Mouse (Mus musculus): Measurements from ENCODE around the gene Ccdc12. TPM values are rescaled to one million over a fixed set of nuclear protein-coding genes. Genes with fewer than 3 reads are reported as not detected.

Ccdc12 gene
- total and polyA plus RNA-seq, 3 experiments = 85.2 to 104 (median 97.8) TPM

DNA sequence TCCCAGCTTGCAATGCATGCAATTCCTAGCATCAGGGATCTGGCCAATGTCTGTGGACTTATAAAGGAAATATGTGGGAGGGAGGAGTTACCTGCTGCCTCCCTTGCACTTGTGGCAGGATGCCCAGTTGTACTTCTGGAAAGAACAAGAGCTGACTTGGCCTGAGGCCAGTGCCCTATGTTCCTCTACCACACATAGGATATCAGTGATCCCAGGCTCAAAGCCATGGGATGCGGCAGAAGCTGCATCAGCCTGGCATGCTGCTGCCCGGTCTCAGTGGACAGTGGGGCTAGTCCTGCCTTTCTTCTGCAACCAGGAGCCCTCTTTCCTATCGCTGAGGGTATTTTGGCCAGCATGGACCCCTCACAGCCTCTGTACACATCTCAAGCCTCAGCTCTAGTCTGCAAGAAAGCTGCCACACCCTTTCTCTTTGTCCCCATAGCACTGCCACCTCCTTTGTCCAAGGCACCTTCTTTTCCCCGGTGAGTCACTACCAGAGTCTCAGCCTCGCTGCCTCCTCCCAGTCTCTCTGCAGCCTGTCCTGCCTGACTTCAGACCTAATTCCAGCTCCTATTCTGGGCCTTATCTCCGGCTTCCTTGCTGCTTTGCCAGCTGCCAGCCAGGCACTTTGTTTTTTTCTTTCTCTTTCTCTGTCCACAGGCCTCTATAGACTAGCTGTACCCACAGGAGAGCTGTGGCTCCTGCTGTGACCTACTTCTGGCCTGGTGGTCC, 28.0 kb downstream of the Ccdc12 start:
- peaks cover 5% of the 10 kb centered on the region for H3K9me3 ChIP-seq (replicated peaks; ENCODE audit: low read length)
- no peak overlapping the region for H3K9ac ChIP-seq (ENCODE audit: insufficient read depth, low read depth)
- H3K4me3 ChIP-seq (replicated peaks in 1 of 3; ENCODE audit: low read depth in 2 of 3, low read length in 2 of 3, poor library complexity in 1 of 3) = no peak overlapping the region
- H3K36me3 ChIP-seq (replicated peaks in 1 of 2; ENCODE audit: control insufficient read depth in 1 of 2, insufficient read depth in 1 of 2, low read length in 1 of 2) = peaks cover 3 to 49% of the 10 kb centered on the region in 2 experiments
- H3K4me1 ChIP-seq (ENCODE audit: control insufficient read depth in 1 of 2, insufficient read depth in 2 of 2) = peaks cover 8 to 64% of the 10 kb centered on the region in 2 experiments
- peaks cover 3% of the 10 kb centered on the region; the same call in 1 of the 2 replicates for H3K79me2 ChIP-seq (replicated peaks; ENCODE audit: control insufficient read depth, extremely low read depth, insufficient read depth, poor library complexity, severe bottlenecking)
- no peak overlapping the region for H3K27ac ChIP-seq (ENCODE audit: insufficient read depth, low read depth)
- in situ Hi-C loops (cut with MboI; ENCODE audit: low pct_ligation_motif_present, low pct_unique_long_range_greater_than_20kb, low sequenced_read_pairs) (no loop called here), dilution Hi-C loops (cut with MboI; ENCODE audit: extremely low pct_ligation_motif_present, extremely low pct_unique_long_range_greater_than_20kb, low sequenced_read_pairs) (no loop called here)
- no peaks in the 10 kb centered on the region for H3K27me3 ChIP-seq (replicated peaks)
- TF ChIP-seq USF1 (IDR thresholded peaks at IDR 0.05; ENCODE audit: low read depth, low read length) (no peak), JUND (conservative IDR thresholded peaks at IDR 0.05; ENCODE audit: low read depth, low read length) (no peak)
- no peak overlapping the region for H3K4me2 ChIP-seq (ENCODE audit: insufficient read depth, low read depth, poor library complexity, severe bottlenecking)
- no peak for DNase-seq (ENCODE audit: extremely low read depth)

DNA sequence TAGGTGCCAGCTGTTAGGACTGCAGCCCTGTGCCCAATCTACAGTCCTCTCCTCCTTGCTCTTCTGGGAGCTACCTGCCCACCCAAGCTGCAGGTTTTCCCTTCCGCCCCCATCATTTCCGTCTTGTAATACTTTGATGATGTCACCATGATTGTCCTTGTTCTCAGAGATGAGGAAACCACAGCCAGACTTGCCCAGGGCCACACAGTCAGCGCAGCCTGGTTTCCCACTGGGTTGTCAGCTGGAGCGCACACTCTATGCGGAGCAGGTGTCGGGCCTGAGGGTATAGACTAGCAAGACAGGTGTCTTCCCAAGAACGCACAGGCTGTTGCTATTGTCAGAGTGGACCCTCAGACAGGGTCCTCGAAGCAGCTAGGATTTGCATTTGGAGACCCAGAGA, 28.9 kb downstream of the Ccdc12 start:
- Histone ChIP-seq H3K27me3 (replicated peaks) (no peaks in the 10 kb centered on the region), H3K79me2 (replicated peaks; ENCODE audit: control insufficient read depth, extremely low read depth, insufficient read depth, poor library complexity, severe bottlenecking) (peaks cover 3% of the 10 kb centered on the region; the same call in 1 of the 2 replicates), H3K4me2 (ENCODE audit: insufficient read depth, low read depth, poor library complexity, severe bottlenecking) (no peak overlapping the region), H3K9ac (ENCODE audit: insufficient read depth, low read depth) (no peak overlapping the region), H3K9me3 (replicated peaks; ENCODE audit: low read length) (peaks cover under 1% of the 10 kb centered on the region), H3K4me3 (replicated peaks in 1 of 3; ENCODE audit: low read depth in 2 of 3, low read length in 2 of 3, poor library complexity in 1 of 3) (no peak overlapping the region), H3K27ac (ENCODE audit: insufficient read depth, low read depth) (no peak overlapping the region), H3K36me3 (replicated peaks in 1 of 2; ENCODE audit: control insufficient read depth in 1 of 2, insufficient read depth in 1 of 2, low read length in 1 of 2) (peaks cover 3 to 47% of the 10 kb centered on the region in 2 experiments), H3K4me1 (ENCODE audit: control insufficient read depth in 1 of 2, insufficient read depth in 2 of 2) (peaks cover 8 to 64% of the 10 kb centered on the region in 2 experiments)
- DNase-seq (ENCODE audit: extremely low read depth) = no peak
- in situ Hi-C loops (cut with MboI; ENCODE audit: low pct_ligation_motif_present, low pct_unique_long_range_greater_than_20kb, low sequenced_read_pairs) (no loop called here), dilution Hi-C loops (cut with MboI; ENCODE audit: extremely low pct_ligation_motif_present, extremely low pct_unique_long_range_greater_than_20kb, low sequenced_read_pairs) (no loop called here)
- TF ChIP-seq ZMIZ1 (IDR thresholded peaks at IDR 0.05; ENCODE audit: low read depth, low read length) (no peak), BHLHE40 (IDR thresholded peaks at IDR 0.05; ENCODE audit: low read depth, low read length) (no peak), SMC3 (IDR thresholded peaks at IDR 0.05; ENCODE audit: low read depth, low read length) (no peak), USF1 (IDR thresholded peaks at IDR 0.05; ENCODE audit: low read depth, low read length) (no peak), SIN3A (IDR thresholded peaks at IDR 0.05; ENCODE audit: low read length) (no peak), MAX (IDR thresholded peaks at IDR 0.05; ENCODE audit: low read length) (no peak), ETS1 (conservative IDR thresholded peaks at IDR 0.05; ENCODE audit: low read depth, low read length) (no peak), CTCF (conservative IDR thresholded peaks at IDR 0.05 in 1 of 2, IDR thresholded peaks at IDR 0.05 in 1 of 2; ENCODE audit: low read depth in 2 of 2, low read length in 2 of 2) (no peak), UBTF (IDR thresholded peaks at IDR 0.05; ENCODE audit: low read depth, low read length) (no peak)

DNA sequence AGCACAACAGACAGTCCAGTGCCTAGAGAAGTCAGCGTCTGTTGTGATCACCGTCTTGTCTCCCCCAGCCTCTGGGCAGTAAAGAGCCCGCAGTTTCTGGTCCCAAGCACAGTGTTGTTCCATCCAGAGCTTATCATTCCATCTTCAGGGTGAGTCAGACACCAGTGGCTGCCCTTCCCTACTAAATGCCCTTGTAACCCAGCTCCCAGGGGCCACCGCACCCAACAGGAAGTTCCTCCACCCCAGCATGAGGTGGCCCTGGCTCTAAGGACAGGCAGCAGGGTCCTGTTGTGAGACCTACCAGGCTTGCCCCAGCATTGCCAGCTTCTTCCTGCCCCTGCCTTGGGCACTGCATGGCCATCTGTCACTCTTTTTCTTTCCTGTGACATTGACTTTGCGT, 29.3 kb downstream of the Ccdc12 start:
- Histone ChIP-seq H3K9me3 (replicated peaks; ENCODE audit: low read length) (no peaks in the 10 kb centered on the region), H3K4me1 (ENCODE audit: control insufficient read depth in 1 of 2, insufficient read depth in 2 of 2) (peaks cover 8 to 64% of the 10 kb centered on the region in 2 experiments), H3K4me3 (replicated peaks in 1 of 3; ENCODE audit: low read depth in 2 of 3, low read length in 2 of 3, poor library complexity in 1 of 3) (no peak overlapping the region), H3K4me2 (ENCODE audit: insufficient read depth, low read depth, poor library complexity, severe bottlenecking) (no peak overlapping the region), H3K79me2 (replicated peaks; ENCODE audit: control insufficient read depth, extremely low read depth, insufficient read depth, poor library complexity, severe bottlenecking) (peaks cover 3% of the 10 kb centered on the region; the same call in 1 of the 2 replicates), H3K27me3 (replicated peaks) (no peaks in the 10 kb centered on the region), H3K27ac (ENCODE audit: insufficient read depth, low read depth) (no peak overlapping the region), H3K9ac (ENCODE audit: insufficient read depth, low read depth) (no peak overlapping the region), H3K36me3 (replicated peaks in 1 of 2; ENCODE audit: control insufficient read depth in 1 of 2, insufficient read depth in 1 of 2, low read length in 1 of 2) (peaks cover 3 to 49% of the 10 kb centered on the region in 2 experiments)
- dilution Hi-C loops (cut with MboI; ENCODE audit: extremely low pct_ligation_motif_present, extremely low pct_unique_long_range_greater_than_20kb, low sequenced_read_pairs) = no loop called here
- in situ Hi-C loops (cut with MboI; ENCODE audit: low pct_ligation_motif_present, low pct_unique_long_range_greater_than_20kb, low sequenced_read_pairs) = no loop called here
- TF ChIP-seq KAT2A (IDR thresholded peaks at IDR 0.05; ENCODE audit: insufficient replicate concordance, low read length) (no peak), NELFE (IDR thresholded peaks at IDR 0.05; ENCODE audit: low read depth, low read length) (no peak), ZMIZ1 (IDR thresholded peaks at IDR 0.05; ENCODE audit: low read depth, low read length) (no peak), JUN (IDR thresholded peaks at IDR 0.05; ENCODE audit: insufficient read depth, low read depth, low read length) (no peak), MAX (IDR thresholded peaks at IDR 0.05; ENCODE audit: low read length) (no peak), USF1 (IDR thresholded peaks at IDR 0.05; ENCODE audit: low read depth, low read length) (no peak), USF2 (conservative IDR thresholded peaks at IDR 0.05; ENCODE audit: low read depth, low read length) (no peak), ZC3H11A (IDR thresholded peaks at IDR 0.05; ENCODE audit: low read depth, low read length) (no peak), HCFC1 (IDR thresholded peaks at IDR 0.05; ENCODE audit: low read depth, low read length) (no peak), NRF1 (IDR thresholded peaks at IDR 0.05; ENCODE audit: low read depth, low read length) (no peak), MAZ (IDR thresholded peaks at IDR 0.05; ENCODE audit: low read depth, low read length) (no peak), MYC (IDR thresholded peaks at IDR 0.05; ENCODE audit: low read depth, low read length) (no peak), SIN3A (IDR thresholded peaks at IDR 0.05; ENCODE audit: low read length) (no peak), IRF4 (IDR thresholded peaks at IDR 0.05; ENCODE audit: low read depth, low read length) (no peak), ZKSCAN1 (IDR thresholded peaks at IDR 0.05; ENCODE audit: borderline replicate concordance, low read depth, low read length) (no peak), POLR2AphosphoS2 (IDR thresholded peaks at IDR 0.05; ENCODE audit: low read depth, low read length) (no peak), RAD21 (IDR thresholded peaks at IDR 0.05; ENCODE audit: low read depth, low read length) (no peak), EP300 (IDR thresholded peaks at IDR 0.05; ENCODE audit: low read length) (no peak)
- no peak for DNase-seq (ENCODE audit: extremely low read depth)

All from CH12.LX (cell line).